Mouse (Mus musculus): ENCODE measurements around the gene Hoxa4. TPM values are rescaled to one million over a fixed set of nuclear protein-coding genes. Genes with fewer than 3 reads are reported as not detected.

The Hoxa4 gene
- total RNA-seq, 1 experiment: 0.13 TPM

DNA sequence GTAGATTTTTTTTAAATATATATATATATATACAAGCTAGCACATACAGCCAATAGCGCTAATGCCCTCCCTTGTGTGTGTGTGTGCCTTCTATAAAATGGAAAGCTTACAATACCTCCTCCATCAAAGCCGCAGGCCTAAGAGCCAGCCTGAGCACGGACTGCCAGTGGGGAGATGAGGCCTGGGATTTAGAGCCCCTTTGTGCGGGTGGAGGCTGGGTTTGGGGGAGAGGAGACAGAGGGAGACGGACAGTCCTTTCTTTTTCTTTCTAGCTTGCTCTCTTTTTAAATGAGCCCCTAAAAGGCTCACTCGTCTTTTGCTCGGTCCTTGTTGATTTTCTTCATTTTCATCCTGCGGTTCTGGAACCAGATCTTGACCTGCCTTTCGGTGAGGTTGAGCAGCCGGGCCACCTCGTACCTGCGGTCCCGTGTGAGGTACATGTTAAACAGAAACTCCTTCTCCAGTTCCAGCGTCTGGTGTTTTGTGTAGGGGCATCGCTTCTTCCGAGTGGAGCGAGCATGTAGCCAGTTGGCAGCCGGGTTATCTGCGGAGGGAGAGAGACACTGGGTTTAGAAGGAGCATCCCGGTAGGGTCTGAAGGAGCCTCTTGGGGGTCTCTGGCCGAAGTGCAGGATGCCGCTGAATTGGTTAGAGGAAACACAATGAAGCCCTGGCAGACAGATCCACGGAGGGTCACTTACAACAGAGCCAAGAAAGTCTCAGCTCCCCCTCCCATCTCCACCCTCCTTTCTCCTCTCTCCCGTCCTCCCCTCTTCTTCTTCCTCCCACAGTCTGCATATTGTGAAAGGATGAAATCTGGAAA is 32.6 kb upstream of the Hoxa4 start:
- Histone ChIP-seq H3K4me3 (ENCODE audit: insufficient read depth in 1 of 2, low read depth in 1 of 2, low read length in 2 of 2, poor library complexity in 1 of 2, severe bottlenecking in 1 of 2) (no peak overlapping the region), H3K36me3 (ENCODE audit: control insufficient read depth, insufficient read depth, low read length, poor library complexity, severe bottlenecking) (no peaks in the 10 kb centered on the region), H3K9ac (ENCODE audit: insufficient read depth, low read depth, low read length, poor library complexity, severe bottlenecking) (no peak overlapping the region), H3K27ac (ENCODE audit: insufficient read depth, low read depth, low read length, poor library complexity, severe bottlenecking) (no peak overlapping the region), H3K9me3 (ENCODE audit: control insufficient read depth, insufficient read depth, low read depth, low read length) (no peaks in the 10 kb centered on the region), H3K4me1 (ENCODE audit: control insufficient read depth in 2 of 2, insufficient read depth in 2 of 2, low read length in 2 of 2, poor library complexity in 1 of 2) (peaks cover 0 to 7% of the 10 kb centered on the region in 2 experiments; a peak in 1 of 4 replicates)
- no peak for DNase-seq (ENCODE audit: low read depth, low spot score)
- in situ Hi-C loops (cut with MboI; ENCODE audit: low sequenced_read_pairs in 2 of 2, unreplicated experiment in 2 of 2): loop anchor here (10.0 to 25.0 kb wide), 4 partner anchors 59 to 1049 kb away; partner anchors contain the start of gene Hoxa2 (in 2 of the 2)
- TF ChIP-seq CHD2 (IDR thresholded peaks at IDR 0.05; ENCODE audit: low read depth, low read length): no peak
- TF ChIP-seq HCFC1 (IDR thresholded peaks at IDR 0.05; ENCODE audit: borderline replicate concordance, insufficient read depth, low read length): no peak
- no peak for TF ChIP-seq ZNF384 (IDR thresholded peaks at IDR 0.05; ENCODE audit: low read depth, low read length)
- TF ChIP-seq ZC3H11A (IDR thresholded peaks at IDR 0.05; ENCODE audit: borderline replicate concordance, low read depth, low read length): no peak
- no peak for TF ChIP-seq MAFK (IDR thresholded peaks at IDR 0.05; ENCODE audit: insufficient read depth, low read depth, low read length)

DNA sequence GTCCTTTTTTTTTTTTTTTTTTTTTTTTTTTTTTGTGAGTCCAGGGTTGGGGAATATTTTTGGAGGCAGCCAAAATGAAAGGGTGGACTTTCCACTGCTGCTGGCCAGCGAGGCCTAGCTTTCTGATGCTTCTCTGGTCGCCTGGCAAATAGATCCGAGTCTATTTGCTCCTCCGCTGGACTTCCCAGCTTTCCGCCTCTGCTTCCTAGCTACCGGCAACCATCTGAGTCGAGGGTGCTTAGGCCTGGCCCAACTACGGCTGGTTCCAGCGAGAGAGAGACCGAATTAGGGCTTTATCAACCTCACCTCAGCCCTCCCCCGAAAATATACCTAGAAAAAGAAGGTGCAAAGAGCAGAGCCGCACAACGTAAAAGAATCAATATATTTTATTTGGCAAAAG is 31.2 kb upstream of the Hoxa4 start:
- Histone ChIP-seq H3K9me3 (ENCODE audit: control insufficient read depth, insufficient read depth, low read depth, low read length) (no peaks in the 10 kb centered on the region), H3K4me3 (ENCODE audit: insufficient read depth in 1 of 2, low read depth in 1 of 2, low read length in 2 of 2, poor library complexity in 1 of 2, severe bottlenecking in 1 of 2) (no peak overlapping the region), H3K9ac (ENCODE audit: insufficient read depth, low read depth, low read length, poor library complexity, severe bottlenecking) (no peak overlapping the region), H3K4me1 (ENCODE audit: control insufficient read depth in 2 of 2, insufficient read depth in 2 of 2, low read length in 2 of 2, poor library complexity in 1 of 2) (peaks cover 0 to 7% of the 10 kb centered on the region in 2 experiments; a peak in 1 of 4 replicates), H3K36me3 (ENCODE audit: control insufficient read depth, insufficient read depth, low read length, poor library complexity, severe bottlenecking) (no peaks in the 10 kb centered on the region), H3K27ac (ENCODE audit: insufficient read depth, low read depth, low read length, poor library complexity, severe bottlenecking) (no peak overlapping the region)
- no peak for TF ChIP-seq ZNF384 (IDR thresholded peaks at IDR 0.05; ENCODE audit: low read depth, low read length)
- no peak for TF ChIP-seq MAFK (IDR thresholded peaks at IDR 0.05; ENCODE audit: insufficient read depth, low read depth, low read length)
- TF ChIP-seq CHD2 (IDR thresholded peaks at IDR 0.05; ENCODE audit: low read depth, low read length): no peak
- TF ChIP-seq HCFC1 (IDR thresholded peaks at IDR 0.05; ENCODE audit: borderline replicate concordance, insufficient read depth, low read length): no peak
- no peak for TF ChIP-seq ZC3H11A (IDR thresholded peaks at IDR 0.05; ENCODE audit: borderline replicate concordance, low read depth, low read length)
- in situ Hi-C loops (cut with MboI; ENCODE audit: low sequenced_read_pairs in 2 of 2, unreplicated experiment in 2 of 2): loop anchor here (10.0 to 25.0 kb wide), 4 partner anchors 58 to 1048 kb away; partner anchors contain the start of gene Hoxa2 (in 2 of the 2)
- no peak for DNase-seq (ENCODE audit: low read depth, low spot score)

DNA sequence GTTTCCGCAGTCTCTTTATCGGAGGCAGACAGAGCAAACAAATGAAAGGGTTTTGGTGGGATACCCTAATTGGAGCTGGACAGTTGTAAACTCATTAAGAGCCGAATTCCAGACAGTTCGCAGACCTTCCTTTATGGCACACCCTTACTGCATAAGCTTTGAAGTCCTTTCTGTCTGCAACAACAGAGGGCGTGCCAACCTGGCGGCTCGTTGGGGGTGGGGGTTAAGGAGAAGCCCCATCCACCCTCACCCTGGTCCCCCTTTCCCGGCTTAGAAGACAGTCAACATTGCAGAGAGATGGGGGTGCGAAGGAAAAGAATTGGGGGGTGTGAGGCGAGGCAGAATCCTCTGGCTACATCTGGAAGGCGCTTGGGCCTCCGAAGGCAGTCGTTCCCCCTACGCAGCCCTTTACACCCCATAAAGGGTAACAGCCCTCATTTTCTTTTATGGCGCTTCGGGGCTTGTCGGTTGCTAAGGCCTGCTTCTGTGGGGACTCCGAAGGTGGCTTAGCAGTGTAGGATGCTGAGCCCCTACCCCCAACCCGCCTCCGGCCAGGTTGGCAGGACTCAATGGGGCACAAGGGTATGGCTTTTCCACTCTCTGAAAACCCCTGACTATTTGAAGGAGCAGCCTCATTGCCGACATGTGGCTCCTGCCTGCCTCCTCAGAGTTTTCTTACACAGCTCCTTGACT is 30.6 kb upstream of the Hoxa4 start:
- Histone ChIP-seq H3K9ac (ENCODE audit: insufficient read depth, low read depth, low read length, poor library complexity, severe bottlenecking) (no peak overlapping the region), H3K4me3 (ENCODE audit: insufficient read depth in 1 of 2, low read depth in 1 of 2, low read length in 2 of 2, poor library complexity in 1 of 2, severe bottlenecking in 1 of 2) (peak overlapping the region in 1 of 2 experiments; percentile 32; a peak in 1 of 4 replicates), H3K27ac (ENCODE audit: insufficient read depth, low read depth, low read length, poor library complexity, severe bottlenecking) (no peak overlapping the region), H3K9me3 (ENCODE audit: control insufficient read depth, insufficient read depth, low read depth, low read length) (no peaks in the 10 kb centered on the region), H3K4me1 (ENCODE audit: control insufficient read depth in 2 of 2, insufficient read depth in 2 of 2, low read length in 2 of 2, poor library complexity in 1 of 2) (peaks cover 0 to 7% of the 10 kb centered on the region in 2 experiments; a peak in 1 of 4 replicates), H3K36me3 (ENCODE audit: control insufficient read depth, insufficient read depth, low read length, poor library complexity, severe bottlenecking) (no peaks in the 10 kb centered on the region)
- in situ Hi-C loops (cut with MboI; ENCODE audit: low sequenced_read_pairs in 2 of 2, unreplicated experiment in 2 of 2): loop anchor here (10.0 to 25.0 kb wide), 4 partner anchors 57 to 1047 kb away; partner anchors contain the start of gene Hoxa2 (in 2 of the 2)
- DNase-seq (ENCODE audit: low read depth, low spot score): no peak
- TF ChIP-seq HCFC1 (IDR thresholded peaks at IDR 0.05; ENCODE audit: borderline replicate concordance, insufficient read depth, low read length) (no peak), MAFK (IDR thresholded peaks at IDR 0.05; ENCODE audit: insufficient read depth, low read depth, low read length) (no peak), ZNF384 (IDR thresholded peaks at IDR 0.05; ENCODE audit: low read depth, low read length) (no peak), CHD2 (IDR thresholded peaks at IDR 0.05; ENCODE audit: low read depth, low read length) (no peak), ZC3H11A (IDR thresholded peaks at IDR 0.05; ENCODE audit: borderline replicate concordance, low read depth, low read length) (no peak)

DNA sequence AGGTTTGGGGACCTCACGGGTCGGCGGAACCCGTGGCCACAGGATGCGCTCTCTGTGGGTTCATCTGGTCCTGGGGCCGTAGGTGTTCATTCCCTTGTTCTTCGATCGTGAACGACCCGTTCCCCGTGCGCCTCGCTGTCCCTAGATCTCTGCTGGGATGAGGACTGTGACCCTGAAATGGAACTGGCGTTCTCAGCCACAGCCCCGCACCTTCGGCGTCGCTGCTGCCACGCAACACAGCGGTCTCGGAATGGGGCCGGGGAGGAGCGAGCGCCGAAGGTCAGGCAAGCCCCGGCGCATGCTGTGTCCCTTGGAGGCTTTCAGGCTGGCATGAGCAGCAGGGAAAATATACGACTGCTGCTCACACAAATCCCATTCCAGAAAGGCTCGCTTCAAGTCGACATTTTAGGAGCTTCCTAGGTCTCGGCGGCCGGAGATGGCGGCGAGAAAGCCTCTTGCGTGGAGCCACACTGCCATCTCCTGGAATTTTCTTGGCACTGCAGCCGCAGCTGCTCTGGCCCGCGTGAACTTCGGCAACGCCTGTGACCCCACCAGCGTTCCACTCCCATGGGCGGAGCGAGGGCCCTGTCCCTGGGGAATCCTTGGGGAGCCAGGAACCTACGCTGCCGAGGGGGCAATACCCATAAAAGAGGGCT is 29.9 kb upstream of the Hoxa4 start, which contains the start of gene Hoxa7:
TSS of gene Hoxa7 (minus strand) at position 518 of the 656 bp plus-strand sequence.
- H3K4me3 ChIP-seq (ENCODE audit: insufficient read depth in 1 of 2, low read depth in 1 of 2, low read length in 2 of 2, poor library complexity in 1 of 2, severe bottlenecking in 1 of 2): peak within 1 kb of the TSS; percentile 51 to 66
- no peaks in the 10 kb centered on the region for H3K9me3 ChIP-seq (ENCODE audit: control insufficient read depth, insufficient read depth, low read depth, low read length)
- TF ChIP-seq CHD2 (IDR thresholded peaks at IDR 0.05; ENCODE audit: low read depth, low read length) (no peak), ZNF384 (IDR thresholded peaks at IDR 0.05; ENCODE audit: low read depth, low read length) (no peak), ZC3H11A (IDR thresholded peaks at IDR 0.05; ENCODE audit: borderline replicate concordance, low read depth, low read length) (peak; percentile 92)
- no peak within 1 kb of the TSS for H3K27ac ChIP-seq (ENCODE audit: insufficient read depth, low read depth, low read length, poor library complexity, severe bottlenecking)
- no peaks in the 10 kb centered on the region for H3K36me3 ChIP-seq (ENCODE audit: control insufficient read depth, insufficient read depth, low read length, poor library complexity, severe bottlenecking)
- peaks cover 0 to 8% of the 10 kb centered on the region in 2 experiments; a peak in 1 of 4 replicates for H3K4me1 ChIP-seq (ENCODE audit: control insufficient read depth in 2 of 2, insufficient read depth in 2 of 2, low read length in 2 of 2, poor library complexity in 1 of 2)
- peak within 1 kb of the TSS; percentile 63 for H3K9ac ChIP-seq (ENCODE audit: insufficient read depth, low read depth, low read length, poor library complexity, severe bottlenecking)
- in situ Hi-C loops (cut with MboI; ENCODE audit: low sequenced_read_pairs in 2 of 2, unreplicated experiment in 2 of 2): loop anchor here (10.0 to 25.0 kb wide), 4 partner anchors 57 to 1047 kb away; partner anchors contain the start of gene Hoxa2 (in 2 of the 2)
- no peak for DNase-seq (ENCODE audit: low read depth, low spot score)
